Mouse (Mus musculus): ENCODE results near the gene 4933400A11Rik. TPM values are rescaled to one million over a fixed set of nuclear protein-coding genes. Genes with fewer than 3 reads are reported as not detected.

The 4933400A11Rik gene
- not detected for polyA plus RNA-seq (2014; fragmentation: Illumina TruSeq; extraction: RNeasy Lipid Tissue Mini Kit (QIAGEN cat#74804); ENCODE audit: low replicate concordance)

DNA sequence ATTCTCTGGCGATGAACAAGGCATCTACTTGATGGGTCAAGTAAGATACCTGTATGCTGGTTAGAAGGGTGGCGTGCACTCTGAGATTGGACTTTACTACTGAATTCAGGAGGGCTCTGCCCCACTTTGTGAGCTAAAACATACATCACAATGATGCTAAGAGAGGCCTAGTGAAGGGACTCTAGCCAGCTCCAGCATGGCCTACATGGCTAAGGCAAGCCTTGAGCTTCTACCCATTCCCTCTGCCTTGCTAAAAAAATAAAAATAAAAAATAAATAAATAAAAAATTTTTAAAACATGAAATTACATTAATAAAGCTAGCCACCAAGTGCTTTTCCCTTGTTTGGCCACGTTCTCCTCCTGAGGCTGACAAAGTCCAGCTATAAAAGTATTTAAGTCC lies at the start of gene 4933400A11Rik:
TSS of gene 4933400A11Rik (minus strand) at position 101 of the 400 bp plus-strand sequence.

Other genes starting within 250 kb of the 4933400A11Rik start
- 3.8 TPM for gene Mid1, start 94.4 kb downstream of the 4933400A11Rik start, polyA plus RNA-seq (2014; fragmentation: Illumina TruSeq; extraction: RNeasy Lipid Tissue Mini Kit (QIAGEN cat#74804); ENCODE audit: low replicate concordance)
- not detected for gene Gm21887, start 230.0 kb upstream of the 4933400A11Rik start, polyA plus RNA-seq (2014; fragmentation: Illumina TruSeq; extraction: RNeasy Lipid Tissue Mini Kit (QIAGEN cat#74804); ENCODE audit: low replicate concordance)